In the genomic region with DNA sequence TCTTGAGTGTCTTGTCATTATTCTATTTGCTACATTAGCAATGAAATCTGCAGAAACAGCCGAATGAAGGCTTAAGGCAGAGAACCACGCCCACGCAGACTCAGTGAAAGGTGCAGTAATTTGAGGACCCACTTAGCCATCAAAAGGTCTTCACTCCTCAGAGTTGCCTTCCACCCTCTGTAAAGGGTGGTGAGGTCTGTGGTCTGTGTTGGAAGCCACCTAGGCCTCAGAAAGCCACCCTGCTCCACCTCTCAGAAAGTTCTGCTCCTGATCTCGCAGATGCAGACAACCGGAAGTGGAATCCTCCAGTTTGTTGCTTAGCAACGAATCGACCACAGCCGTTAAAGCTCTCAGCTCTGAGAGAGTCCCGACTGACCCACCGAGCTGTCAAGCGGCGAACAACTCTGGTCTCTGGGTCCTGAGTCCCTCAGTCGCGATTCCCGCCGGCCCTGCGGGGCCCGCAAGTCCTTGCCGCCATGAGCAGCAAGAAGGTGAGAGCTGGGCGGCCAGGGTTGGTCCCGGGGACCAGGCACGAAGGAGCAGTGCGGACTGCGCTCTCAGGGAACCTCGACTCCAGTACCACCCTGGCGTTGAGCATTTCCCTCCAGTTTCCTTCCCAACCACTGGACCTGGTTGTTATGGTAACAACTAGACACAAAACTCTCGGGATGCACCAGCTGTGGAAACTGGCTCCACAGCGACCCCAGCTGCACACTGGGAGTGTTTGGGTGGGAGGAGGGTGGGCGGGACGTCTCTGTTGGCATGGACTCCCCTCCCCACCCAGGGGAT, we compare ENCODE assay signal across 8 mouse cellular contexts. TPM values are rescaled to one million over a fixed set of nuclear protein-coding genes. Genes with fewer than 3 reads are reported as not detected.
DNase-seq lines count a peak whose midpoint lies in the region; ATAC-seq and TF ChIP-seq lines count a peak whose summit lies in the region.

A gene (plus strand): TSS at position 456 of the 789 bp plus-strand sequence.

- ATAC-seq in forebrain, embryonic 12.5 days (ENCODE audit: low FRiP score): peak; percentile 88
- ATAC-seq in midbrain, postnatal 0 days (ENCODE audit: low FRiP score): peak; percentile 88

- no peak within 1 kb of the TSS for H3K27ac ChIP-seq in ES-E14 (ENCODE audit: insufficient read depth, low read depth, low read length, poor library complexity, severe bottlenecking)
- no peak within 1 kb of the TSS for H3K27ac ChIP-seq in forebrain, embryonic 12.5 days
- H3K27ac ChIP-seq in midbrain, postnatal 0 days (ENCODE audit: low read depth, low read length): no peak within 1 kb of the TSS

- no peaks in the 10 kb centered on the region for H3K9me3 ChIP-seq in ES-E14 (ENCODE audit: control insufficient read depth, insufficient read depth, low read depth, low read length)
- no peaks in the 10 kb centered on the region for H3K9me3 ChIP-seq in forebrain, embryonic 12.5 days
- H3K9me3 ChIP-seq in midbrain, postnatal 0 days (ENCODE audit: low read length): no peaks in the 10 kb centered on the region

- WGBS in forebrain, embryonic 12.5 days: 10% methylated on average over 30 of the region's 30 CpGs
- WGBS in midbrain, postnatal 0 days: 8% methylated on average over 29 of the region's 30 CpGs

- no peaks in the 10 kb centered on the region for H3K36me3 ChIP-seq in ES-E14 (ENCODE audit: control insufficient read depth, insufficient read depth, low read length, poor library complexity, severe bottlenecking)
- no peaks in the 10 kb centered on the region for H3K36me3 ChIP-seq in forebrain, embryonic 12.5 days (replicated peaks)
- H3K36me3 ChIP-seq in midbrain, postnatal 0 days (ENCODE audit: insufficient read depth, low read length): no peaks in the 10 kb centered on the region

- peak; percentile 5 for DNase-seq in gastrocnemius, postnatal 10 days
- no peak for DNase-seq in gastrocnemius, postnatal 25 days
- peak; percentile 16 for DNase-seq in ES-E14 (ENCODE audit: low read depth, low spot score)
- DNase-seq in kidney, postnatal 4 days: peak; percentile 26 to 43
- DNase-seq in midbrain, postnatal 0 days (ENCODE audit: low spot score): peak; percentile 65
- DNase-seq in thymus, postnatal 10 days (ENCODE audit: low spot score in 2 of 2): peak; percentile 24 to 25
- DNase-seq in urinary bladder, postnatal 25 days (ENCODE audit: low spot score): no peak

- no peaks in the 10 kb centered on the region for H3K27me3 ChIP-seq in forebrain, embryonic 12.5 days
- no peaks in the 10 kb centered on the region for H3K27me3 ChIP-seq in midbrain, postnatal 0 days (ENCODE audit: insufficient read depth, low read length)

- peak; percentile 69 for TF ChIP-seq CTCF in midbrain, postnatal 0 days (IDR thresholded peaks at IDR 0.05)

- H3K9ac ChIP-seq in ES-E14 (ENCODE audit: insufficient read depth, low read depth, low read length, poor library complexity, severe bottlenecking): peak within 1 kb of the TSS; percentile 12; the same call in 1 of the 2 replicates
- peak within 1 kb of the TSS; percentile 56 for H3K9ac ChIP-seq in forebrain, embryonic 12.5 days
- H3K9ac ChIP-seq in midbrain, postnatal 0 days (replicated peaks; ENCODE audit: low read length, poor library complexity, severe bottlenecking): peak within 1 kb of the TSS; percentile 44; the same call in 1 of the 2 replicates

- H3K4me2 ChIP-seq in forebrain, embryonic 12.5 days: peak within 1 kb of the TSS; percentile 81
- peak within 1 kb of the TSS; percentile 85 for H3K4me2 ChIP-seq in midbrain, postnatal 0 days (ENCODE audit: low read depth, low read length, poor library complexity, severe bottlenecking)

- in situ Hi-C loops in ES-E14 (cut with MboI; ENCODE audit: low sequenced_read_pairs in 2 of 2, unreplicated experiment in 2 of 2): no loop called here

- H3K4me3 ChIP-seq in ES-E14 (ENCODE audit: insufficient read depth in 1 of 2, low read depth in 1 of 2, low read length in 2 of 2, poor library complexity in 1 of 2, severe bottlenecking in 1 of 2): peak within 1 kb of the TSS; percentile 41 to 49; a peak in 3 of 4 replicates
- H3K4me3 ChIP-seq in forebrain, embryonic 12.5 days (replicated peaks): peak within 1 kb of the TSS; percentile 53
- peak within 1 kb of the TSS; percentile 47 for H3K4me3 ChIP-seq in midbrain, postnatal 0 days (ENCODE audit: low read depth, low read length)

- H3K4me1 ChIP-seq in ES-E14 (ENCODE audit: control insufficient read depth in 2 of 2, insufficient read depth in 2 of 2, low read length in 2 of 2, poor library complexity in 1 of 2): no peaks in the 10 kb centered on the region
- H3K4me1 ChIP-seq in forebrain, embryonic 12.5 days: peaks cover 2% of the 10 kb centered on the region; the same call in 1 of the 2 replicates
- peaks cover 3% of the 10 kb centered on the region; the same call in 1 of the 2 replicates for H3K4me1 ChIP-seq in midbrain, postnatal 0 days (ENCODE audit: insufficient read depth, low read length)

TF ChIP-seq in ES-E14, 5 proteins besides CTCF, POLR2A, EP300 and RAD21:
- TF ChIP-seq ZC3H11A (IDR thresholded peaks at IDR 0.05; ENCODE audit: borderline replicate concordance, low read depth, low read length) (no peak), CHD2 (IDR thresholded peaks at IDR 0.05; ENCODE audit: low read depth, low read length) (no peak), HCFC1 (IDR thresholded peaks at IDR 0.05; ENCODE audit: borderline replicate concordance, insufficient read depth, low read length) (no peak), ZNF384 (IDR thresholded peaks at IDR 0.05; ENCODE audit: low read depth, low read length) (no peak), MAFK (IDR thresholded peaks at IDR 0.05; ENCODE audit: insufficient read depth, low read depth, low read length) (no peak)

RNA-seq across cellular contexts. Expression of the gene that starts here (rescaled TPM):
- not detected for total RNA-seq in gastrocnemius, postnatal 10 days (2021)
- not detected for total RNA-seq in gastrocnemius, postnatal 25 days (2021)
- total RNA-seq in ES-E14 (2012; rRNA removed): 0.16 and 0.40 TPM in 2 replicates
- 0.08 and 0.17 TPM in 2 replicates for polyA plus RNA-seq in forebrain, embryonic 12.5 days (2016; fragmentation: Nextera tagmentation; extraction: Ambion mirVana)
- total RNA-seq in midbrain, postnatal 0 days (2014; rRNA removed): 0.99 and 1.8 TPM in 2 replicates
- 0.15 and 0.19 TPM in 2 replicates for polyA plus RNA-seq in midbrain, postnatal 0 days (2015; fragmentation: Nextera tagmentation; extraction: Ambion mirVana)

Comparison
In these comparisons a context has a peak if more than half of its experiments do, and no peak if none do; other contexts are left out.
1. Peak in DNase-seq in gastrocnemius, postnatal 10 days; RNA of the gene not detected or under 1 TPM.
2. Peak in DNase-seq, H3K4me3 ChIP-seq and H3K9ac ChIP-seq in ES-E14; RNA of the gene not detected or under 1 TPM.
3. Peak in ATAC-seq, H3K4me3 ChIP-seq, H3K9ac ChIP-seq and H3K4me2 ChIP-seq in forebrain, embryonic 12.5 days; RNA of the gene not detected or under 1 TPM.
4. DNase-seq: peak in kidney, postnatal 4 days (2 of 2), midbrain, postnatal 0 days (single experiment) and thymus, postnatal 10 days (2 of 2); none in gastrocnemius, postnatal 25 days (single experiment) and urinary bladder, postnatal 25 days (single experiment).
5. Peak in every context shown above with its lines, with median percentiles within 50 percentile points of each other: H3K4me3 ChIP-seq and H3K9ac ChIP-seq.